Mouse (Mus musculus) embryo, embryonic 11.5 days (tissue): ENCODE measurements at regions not wholly inside any gene's neighbourhood (a gene's known extent, or its start where the extent isn't known, plus 50 kb on each side); places are given as distances from the start of the nearest gene placed in this dataset.

ENCODE experiments used
- DNase-seq: peaks from one replicate; pipeline ENCODE4 v3.0.0-alpha.2; 2012; ENCODE audit warnings: low read depth, low spot score

DNA sequence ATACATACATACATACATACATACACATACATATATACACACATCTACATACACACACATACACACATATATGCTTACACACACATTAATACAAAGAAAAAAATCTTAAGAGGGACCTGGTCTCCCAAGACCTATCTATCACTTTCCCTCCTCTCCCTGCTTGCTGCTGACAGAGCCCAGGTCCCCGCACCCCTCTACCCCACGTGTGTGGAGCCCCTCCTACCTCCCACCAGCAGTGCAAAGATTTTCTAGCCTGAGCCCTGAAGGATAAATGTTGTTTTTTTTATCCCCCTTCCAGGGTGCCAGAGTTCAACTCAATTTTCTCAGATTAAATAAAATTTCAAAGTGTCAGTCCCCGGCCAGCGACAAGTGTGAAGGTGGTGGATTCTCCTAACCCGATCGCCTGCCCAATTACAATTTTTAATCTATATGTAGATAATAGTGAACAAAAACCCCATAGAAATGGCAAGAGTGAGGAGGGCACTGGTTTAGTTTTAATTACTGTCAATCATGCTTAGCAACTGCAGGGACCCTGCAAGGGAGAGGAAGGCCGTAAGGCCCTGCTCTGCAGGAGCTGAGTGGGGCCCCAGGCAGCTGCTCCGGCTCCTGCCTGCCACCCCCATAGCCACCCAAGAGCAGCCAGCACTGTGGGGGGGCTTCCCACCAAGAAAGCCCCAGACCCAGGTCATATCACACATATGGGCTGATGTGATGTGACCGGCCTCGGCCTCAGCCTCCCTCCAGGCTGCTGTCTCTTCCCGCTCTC lies 85.7 kb downstream of the Cryba4 start:
- DNase-seq, result no peak

DNA sequence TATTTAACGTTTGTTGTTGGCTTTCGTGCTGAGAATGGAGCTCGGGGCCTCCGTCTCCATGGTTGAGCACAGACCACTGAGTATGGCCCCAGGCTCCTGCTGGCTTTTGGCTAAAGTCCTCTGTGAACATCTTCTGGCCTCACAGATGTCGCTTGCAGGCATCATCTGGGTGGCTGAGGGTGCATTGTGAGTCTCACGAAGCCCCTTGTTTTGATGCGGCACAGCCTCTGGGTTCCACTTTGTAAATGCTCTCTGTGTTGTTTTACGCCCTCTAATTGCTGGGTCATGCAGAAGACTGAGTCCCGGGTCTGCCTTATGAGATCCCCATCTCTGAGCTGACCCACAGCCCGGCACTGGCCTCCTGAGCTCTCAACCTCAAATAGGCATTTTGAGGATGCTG lies 84.5 kb downstream of the Cryba4 start:
- DNase-seq, result no peak

DNA sequence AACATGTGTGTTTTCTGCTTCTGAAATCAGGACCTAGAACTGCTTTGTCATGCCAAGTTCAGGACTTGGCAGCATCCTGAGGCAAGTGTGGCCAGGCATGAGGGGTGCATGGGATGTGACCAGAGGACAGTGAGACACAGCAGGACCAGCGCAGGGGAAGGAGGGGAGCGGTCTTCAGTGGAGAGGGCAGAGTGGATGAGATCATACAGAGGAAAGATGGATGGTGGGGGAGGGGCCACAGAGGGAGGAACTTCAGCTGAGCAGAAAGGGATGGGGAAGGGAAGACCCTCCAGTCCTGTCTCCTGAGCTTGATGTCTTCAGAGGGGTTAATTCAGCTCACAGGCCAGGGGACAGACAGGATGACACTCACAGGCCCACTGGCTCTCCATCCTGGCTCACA lies 81.0 kb downstream of the Cryba4 start:
- DNase-seq, result no peak

DNA sequence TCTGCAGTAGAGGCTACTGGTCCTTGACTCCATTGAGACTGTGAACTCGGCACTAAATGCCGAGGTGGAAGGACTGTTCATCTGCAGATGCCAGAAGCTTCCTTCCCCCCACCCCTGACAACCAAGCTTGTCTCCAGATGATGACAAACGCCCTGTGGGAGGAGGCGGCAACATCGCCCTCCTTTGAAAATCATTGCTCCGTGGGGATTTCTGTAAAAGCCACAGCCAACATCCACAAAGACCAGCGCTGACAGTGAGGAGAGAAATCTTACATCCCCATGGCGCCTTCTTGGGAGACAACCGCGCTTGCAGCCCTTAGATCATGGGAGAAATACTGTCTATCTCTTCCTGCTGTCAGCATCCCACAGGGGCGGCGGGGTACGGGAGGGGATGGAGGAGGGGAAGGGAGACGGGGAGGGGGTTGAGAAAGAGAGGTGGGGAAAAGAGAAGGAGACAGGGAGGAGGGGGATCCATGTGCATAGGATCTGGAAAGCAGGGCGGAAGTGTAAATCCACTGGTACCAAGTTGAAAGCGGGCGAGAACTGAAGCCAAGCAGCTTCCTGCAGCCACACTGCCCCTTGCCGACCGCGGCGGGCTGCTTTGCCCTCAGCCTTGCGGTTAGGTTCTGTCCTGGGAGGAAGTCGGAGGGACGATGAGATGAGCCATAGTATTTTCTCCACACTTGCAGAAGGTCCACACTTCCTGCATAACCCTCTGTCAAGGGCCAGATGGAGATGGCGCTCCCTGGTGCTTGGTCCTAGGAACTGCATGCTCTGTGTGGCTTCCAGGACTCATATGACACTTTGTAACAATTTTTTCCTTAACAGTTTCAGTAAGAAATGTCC lies 72.9 kb downstream of the Cryba4 start:
- DNase-seq, result peak; percentile 36

DNA sequence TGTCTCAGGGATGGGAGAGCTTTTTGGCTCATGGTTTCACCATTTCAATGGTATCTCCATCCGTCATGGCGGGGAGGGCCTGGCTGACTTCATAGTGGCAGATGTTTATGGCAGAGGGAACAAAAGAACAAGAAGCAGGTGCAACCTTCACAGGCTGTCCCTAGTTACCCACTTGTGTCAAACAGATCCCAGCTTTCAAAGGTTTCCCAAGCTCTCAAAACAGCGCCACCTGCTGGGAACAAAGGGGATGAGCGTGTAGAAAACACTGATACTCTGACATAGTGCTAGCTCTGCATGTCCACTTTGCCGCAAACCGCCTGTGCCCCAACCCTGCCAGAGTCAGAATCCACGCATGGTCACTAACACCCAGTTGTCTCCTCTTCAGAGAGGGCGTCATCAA lies 69.5 kb downstream of the Cryba4 start:
- DNase-seq, result peak; percentile 22

DNA sequence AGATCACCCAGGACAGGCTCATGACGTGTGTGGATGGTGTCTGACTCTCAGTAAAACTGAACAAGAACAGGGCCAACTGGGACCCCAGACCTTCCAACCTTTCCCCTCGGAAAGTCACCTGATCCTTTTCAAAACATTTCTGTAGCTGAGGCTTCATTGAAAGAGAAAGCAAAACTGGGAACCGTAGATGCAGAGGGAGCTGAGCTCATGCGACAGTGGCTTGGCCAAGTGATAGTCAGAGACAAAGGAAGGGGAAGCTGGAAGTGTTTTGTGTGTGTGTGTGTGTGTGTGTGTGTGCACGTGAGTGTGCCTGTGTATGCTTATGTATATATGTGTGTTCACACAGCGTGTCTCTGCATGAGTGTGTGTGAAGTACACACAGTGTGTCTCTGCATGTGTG lies 56.7 kb downstream of the Cryba4 start:
- no peak for DNase-seq
